Mouse (Mus musculus) C2C12 (cell line): ENCODE results near the gene 9430007A20Rik.

Experiments
- CEBPB ChIP-seq: IDR thresholded peaks from one replicate; pipeline ENCODE4 v1.6.1; 2011; ENCODE audit warnings: low read depth, mild to moderate bottlenecking, control low read depth, moderate library complexity
- CTCF ChIP-seq: IDR thresholded peaks from one replicate; pipeline ENCODE4 v1.5.1; 2011; ENCODE audit not compliant: control insufficient read depth, insufficient read depth, insufficient read length
- FOSL1 ChIP-seq: IDR thresholded peaks from one replicate; pipeline ENCODE4 v1.8.0; 2011; ENCODE audit warnings: mild to moderate bottlenecking, low read length; ENCODE audit not compliant: poor library complexity, insufficient read depth, severe bottlenecking

GRCm38 (mm10) chr4:144565034-144565433 is 45.4 kb downstream of the 9430007A20Rik start, which contains the start of gene Gm13124:
- TF ChIP-seq CTCF (no peak), CEBPB (no peak), FOSL1 (no peak)
